Mouse (Mus musculus): ENCODE results near the gene Stk39. TPM values are rescaled to one million over a fixed set of nuclear protein-coding genes. Genes with fewer than 3 reads are reported as not detected.

The Stk39 gene
- polyA plus RNA-seq, 1 experiment from 2014 or later = 5.9 TPM

DNA sequence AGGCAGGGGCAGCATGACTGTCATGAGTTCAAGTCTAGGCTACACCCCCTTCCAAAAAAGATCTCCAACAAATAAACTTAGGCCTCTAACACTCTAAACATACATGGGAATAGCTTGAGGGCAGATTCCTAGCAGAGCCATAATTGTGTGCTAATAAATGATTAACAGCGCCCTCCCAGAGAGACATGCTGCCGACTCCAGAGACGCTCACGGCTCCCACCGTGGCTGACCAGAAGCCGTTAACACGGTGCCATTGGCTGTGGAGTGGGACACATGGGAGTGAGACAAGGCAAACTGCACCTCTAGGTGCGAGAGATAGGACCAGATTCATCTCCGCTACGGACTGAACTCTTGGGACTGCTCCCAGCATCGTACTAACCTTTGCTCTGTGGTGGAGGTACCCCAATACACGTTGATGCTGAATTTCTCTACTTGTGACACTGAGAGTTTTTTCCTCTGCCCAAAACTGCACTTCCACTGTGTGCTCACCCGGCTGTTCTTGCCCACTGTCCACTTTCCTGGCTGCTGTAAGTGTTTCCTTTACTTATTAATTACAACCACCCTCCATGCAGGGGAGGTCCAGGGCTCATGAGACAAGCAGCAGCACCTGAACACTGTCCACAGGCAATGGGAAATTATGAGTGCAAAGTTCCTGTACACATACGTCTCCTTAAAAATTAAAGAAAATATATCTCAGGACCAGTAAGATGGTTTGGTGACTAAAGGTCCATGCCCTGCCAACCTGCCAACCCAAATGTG lies 84.1 kb downstream of the Stk39 start:
- H3K4me2 ChIP-seq = no peak overlapping the region
- no peaks in the 10 kb centered on the region for H3K9me3 ChIP-seq (replicated peaks)
- no peaks in the 10 kb centered on the region for H3K36me3 ChIP-seq
- ATAC-seq = no peak
- no peak overlapping the region for H3K9ac ChIP-seq
- peaks cover 10% of the 10 kb centered on the region for H3K4me1 ChIP-seq
- WGBS (ENCODE audit: insufficient replicate concordance) = 78% methylated on average over 14 of the region's 14 CpGs
- H3K4me3 ChIP-seq = no peak overlapping the region
- H3K27me3 ChIP-seq (replicated peaks) = no peaks in the 10 kb centered on the region
- H3K27ac ChIP-seq = no peak overlapping the region

DNA sequence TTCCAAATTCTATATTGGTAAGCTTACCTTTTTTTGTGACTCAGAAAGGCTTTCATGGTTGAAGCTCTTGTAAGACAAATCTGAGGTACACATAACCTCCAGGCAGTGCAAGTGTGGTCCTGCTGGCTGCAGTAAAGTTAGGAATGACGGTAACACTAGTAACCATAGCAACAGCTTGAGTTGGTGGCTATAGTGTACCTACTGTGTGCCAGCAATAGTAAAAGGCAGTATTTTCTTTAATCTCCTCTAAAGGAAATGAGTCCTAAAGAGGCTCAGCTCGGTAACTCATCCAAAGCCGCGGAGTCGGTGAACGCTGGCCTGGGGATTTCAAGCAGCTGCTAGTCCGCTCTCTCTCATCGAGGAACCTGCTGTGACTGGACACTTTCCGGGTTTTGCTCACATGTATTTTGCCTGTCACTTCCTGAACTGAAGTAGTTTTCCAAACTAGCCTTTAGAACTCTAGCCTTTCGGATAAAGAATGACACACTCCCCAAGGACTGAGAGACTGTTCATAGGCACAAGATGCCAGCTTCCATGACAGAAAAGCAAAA lies 85.7 kb downstream of the Stk39 start:
- ATAC-seq = no peak
- Histone ChIP-seq H3K27me3 (replicated peaks) (no peaks in the 10 kb centered on the region), H3K4me3 (no peak overlapping the region), H3K4me1 (peaks cover 23% of the 10 kb centered on the region), H3K9ac (no peak overlapping the region), H3K27ac (no peak overlapping the region), H3K9me3 (replicated peaks) (no peaks in the 10 kb centered on the region), H3K4me2 (no peak overlapping the region), H3K36me3 (no peaks in the 10 kb centered on the region)
- WGBS (ENCODE audit: insufficient replicate concordance) = 81% methylated on average over 10 of the region's 10 CpGs

DNA sequence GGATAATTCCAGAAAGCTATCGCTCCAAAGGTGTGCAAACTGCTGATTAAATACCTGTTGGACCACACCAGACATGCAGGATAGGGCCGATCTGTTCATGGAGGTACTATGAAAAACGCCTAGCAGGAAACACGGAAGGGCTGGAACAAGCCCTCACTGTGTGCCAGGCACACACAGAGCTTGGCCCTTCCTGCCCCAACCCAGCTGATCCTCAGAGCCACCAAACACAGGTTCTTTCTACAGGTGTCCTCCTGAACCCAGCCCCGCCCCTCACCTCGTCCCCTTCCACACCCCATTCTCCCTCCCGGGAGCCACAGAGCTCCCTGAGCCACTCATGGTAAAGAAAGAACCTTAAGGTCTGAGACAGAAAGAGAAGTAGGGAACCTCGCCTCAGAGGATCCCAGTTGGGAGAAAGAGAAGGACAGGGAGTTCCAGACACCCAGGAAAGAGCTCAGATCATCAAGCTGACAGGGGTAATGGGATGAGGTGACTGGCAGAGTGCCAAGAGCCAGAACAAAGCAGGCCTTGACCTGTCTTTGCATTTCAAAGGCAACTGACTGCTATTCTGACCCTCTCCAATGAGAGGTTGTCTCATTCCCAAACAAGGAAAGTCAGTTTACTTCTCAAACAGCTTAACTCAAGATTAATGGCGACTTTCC lies 86.3 kb downstream of the Stk39 start:
- Histone ChIP-seq H3K4me3 (no peak overlapping the region), H3K4me2 (no peak overlapping the region), H3K27ac (no peak overlapping the region), H3K9me3 (replicated peaks) (no peaks in the 10 kb centered on the region), H3K9ac (no peak overlapping the region), H3K36me3 (no peaks in the 10 kb centered on the region), H3K27me3 (replicated peaks) (no peaks in the 10 kb centered on the region), H3K4me1 (peaks cover 27% of the 10 kb centered on the region)
- no peak for ATAC-seq
- 77% methylated on average over 9 of the region's 9 CpGs for WGBS (ENCODE audit: insufficient replicate concordance)

DNA sequence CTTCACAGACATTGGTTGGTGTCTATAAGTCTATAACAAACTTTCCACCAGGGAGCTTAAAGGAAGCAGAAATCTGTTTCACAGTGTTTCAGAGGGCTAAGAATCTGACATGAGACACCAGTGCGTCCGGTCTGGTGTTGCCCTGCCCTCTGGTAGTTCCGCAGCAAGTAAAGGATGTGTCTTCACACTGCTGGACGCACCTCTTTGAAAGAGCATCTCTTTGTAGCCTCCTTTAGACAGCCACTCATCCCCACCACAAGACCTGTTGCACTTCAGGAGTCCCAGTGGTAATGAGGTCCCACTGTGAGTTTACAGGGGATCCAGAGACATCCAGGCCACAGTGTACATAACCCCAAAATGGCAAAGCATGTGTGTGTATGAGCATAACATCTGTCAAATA lies 88.1 kb downstream of the Stk39 start:
- Histone ChIP-seq H3K36me3 (no peaks in the 10 kb centered on the region), H3K4me2 (no peak overlapping the region), H3K4me1 (peaks cover 27% of the 10 kb centered on the region), H3K27ac (no peak overlapping the region), H3K9ac (no peak overlapping the region), H3K4me3 (no peak overlapping the region), H3K9me3 (replicated peaks) (no peaks in the 10 kb centered on the region), H3K27me3 (replicated peaks) (no peaks in the 10 kb centered on the region)
- WGBS (ENCODE audit: insufficient replicate concordance) = 81% methylated on average over 4 of the region's 4 CpGs
- ATAC-seq = no peak

- H3K36me3 ChIP-seq = no peaks in the 10 kb centered on the region
- H3K9me3 ChIP-seq (replicated peaks) = no peaks in the 10 kb centered on the region
- ATAC-seq = peak; percentile 65
- peaks cover 27% of the 10 kb centered on the region for H3K4me1 ChIP-seq
- no peaks in the 10 kb centered on the region for H3K27me3 ChIP-seq (replicated peaks)
- H3K9ac ChIP-seq = no peak overlapping the region
- 22% methylated on average over 11 of the region's 11 CpGs for WGBS (ENCODE audit: insufficient replicate concordance)
- H3K4me3 ChIP-seq = no peak overlapping the region
- peak overlapping the region; percentile 30 for H3K4me2 ChIP-seq
- peak overlapping the region; percentile 50 for H3K27ac ChIP-seq
Observed at GRCm38 (mm10) chr2:68382394-68383059, 89.5 kb downstream of the Stk39 start.

DNA sequence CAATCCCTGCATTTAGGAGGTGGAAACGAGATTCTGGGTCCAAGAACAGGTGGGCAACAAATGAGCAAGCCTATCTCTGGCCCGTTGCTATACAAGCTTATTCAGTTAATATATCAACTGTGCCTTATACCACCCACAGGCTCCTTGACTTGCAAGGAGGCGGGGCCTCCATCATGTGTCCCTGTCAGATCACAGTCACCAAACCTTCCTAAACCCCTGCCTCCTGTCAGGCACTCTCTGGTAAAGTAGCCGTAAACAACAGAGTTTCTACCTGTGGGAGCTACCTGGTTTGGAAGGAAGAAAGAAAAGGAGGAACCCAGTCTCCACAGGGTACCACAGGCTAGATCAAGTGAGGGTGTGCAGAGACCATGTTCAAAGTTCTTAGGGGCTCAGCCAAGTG lies 90.2 kb downstream of the Stk39 start:
- Histone ChIP-seq H3K4me2 (peak overlapping the region; percentile 30), H3K4me1 (peaks cover 31% of the 10 kb centered on the region), H3K9me3 (replicated peaks) (no peaks in the 10 kb centered on the region), H3K27me3 (replicated peaks) (no peaks in the 10 kb centered on the region), H3K36me3 (no peaks in the 10 kb centered on the region), H3K4me3 (no peak overlapping the region), H3K9ac (no peak overlapping the region), H3K27ac (peak overlapping the region; percentile 50)
- ATAC-seq = peak; percentile 17
- 47% methylated on average over 4 of the region's 4 CpGs for WGBS (ENCODE audit: insufficient replicate concordance)

GRCm38 (mm10) chr2:68381205-68381604 lies 90.9 kb downstream of the Stk39 start:
- H3K4me3 ChIP-seq = no peak overlapping the region
- H3K4me2 ChIP-seq = no peak overlapping the region
- H3K9ac ChIP-seq = no peak overlapping the region
- no peak for ATAC-seq
- no peak overlapping the region for H3K27ac ChIP-seq
- no peaks in the 10 kb centered on the region for H3K9me3 ChIP-seq (replicated peaks)
- no peaks in the 10 kb centered on the region for H3K36me3 ChIP-seq
- H3K4me1 ChIP-seq = peaks cover 31% of the 10 kb centered on the region
- no peaks in the 10 kb centered on the region for H3K27me3 ChIP-seq (replicated peaks)
- 28% methylated on average over 6 of the region's 6 CpGs for WGBS (ENCODE audit: insufficient replicate concordance)

DNA sequence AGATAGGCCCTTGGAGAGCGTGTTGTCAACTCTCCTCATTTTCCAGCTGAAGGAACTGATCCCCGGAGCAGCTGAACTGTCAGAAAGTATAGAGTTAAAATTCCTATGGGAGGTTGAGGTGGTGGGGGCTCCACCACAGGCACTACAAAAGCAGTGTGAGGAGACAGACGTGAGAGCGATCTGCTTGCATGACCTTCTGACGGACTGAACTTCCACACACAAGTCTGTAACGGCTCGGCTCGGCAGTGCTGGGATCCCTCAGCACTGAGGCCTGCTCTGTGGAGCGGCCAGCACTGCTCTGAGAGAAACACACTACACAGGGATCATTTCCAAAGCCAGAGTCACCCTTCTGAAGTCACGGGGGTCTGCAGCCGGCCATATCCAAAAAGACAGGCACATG lies 92.4 kb downstream of the Stk39 start:
- H3K36me3 ChIP-seq = no peaks in the 10 kb centered on the region
- no peak overlapping the region for H3K9ac ChIP-seq
- 69% methylated on average over 11 of the region's 11 CpGs for WGBS (ENCODE audit: insufficient replicate concordance)
- no peak overlapping the region for H3K27ac ChIP-seq
- H3K4me2 ChIP-seq = no peak overlapping the region
- H3K9me3 ChIP-seq (replicated peaks) = no peaks in the 10 kb centered on the region
- H3K4me3 ChIP-seq = no peak overlapping the region
- ATAC-seq = no peak
- no peaks in the 10 kb centered on the region for H3K27me3 ChIP-seq (replicated peaks)
- peaks cover 31% of the 10 kb centered on the region for H3K4me1 ChIP-seq

DNA sequence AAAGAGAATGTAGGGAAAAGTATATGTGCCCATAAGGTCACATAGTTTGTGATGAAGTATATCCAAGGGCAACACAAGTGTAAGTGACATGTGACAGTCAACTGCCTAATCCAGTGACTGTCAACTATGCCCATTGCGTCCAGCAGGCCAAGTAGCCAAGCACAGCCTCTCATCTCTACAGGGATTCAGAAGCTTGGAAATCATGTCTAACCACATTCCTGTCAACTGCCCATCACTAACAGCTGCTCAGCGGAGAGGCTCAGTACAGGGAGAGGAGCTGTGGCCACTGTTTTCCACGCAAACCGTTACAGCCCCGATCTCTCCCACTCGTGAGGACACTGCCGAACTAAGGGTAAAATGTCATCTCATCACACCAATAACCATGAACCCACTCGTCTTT lies 93.7 kb downstream of the Stk39 start:
- no peak for ATAC-seq
- H3K9me3 ChIP-seq (replicated peaks) = no peaks in the 10 kb centered on the region
- WGBS (ENCODE audit: insufficient replicate concordance) = 82% methylated on average over 8 of the region's 8 CpGs
- H3K27ac ChIP-seq = no peak overlapping the region
- H3K9ac ChIP-seq = no peak overlapping the region
- no peak overlapping the region for H3K4me2 ChIP-seq
- H3K4me3 ChIP-seq = no peak overlapping the region
- H3K36me3 ChIP-seq = no peaks in the 10 kb centered on the region
- no peaks in the 10 kb centered on the region for H3K27me3 ChIP-seq (replicated peaks)
- H3K4me1 ChIP-seq = peaks cover 28% of the 10 kb centered on the region

GRCm38 (mm10) chr2:68377251-68377681 lies 94.8 kb downstream of the Stk39 start:
- Histone ChIP-seq H3K4me1 (peaks cover 17% of the 10 kb centered on the region), H3K9ac (no peak overlapping the region)
- ATAC-seq = no peak

GRCm38 (mm10) chr2:68376660-68377059 lies 95.4 kb downstream of the Stk39 start:
- H3K4me1 ChIP-seq = peaks cover 11% of the 10 kb centered on the region
- no peak overlapping the region for H3K9ac ChIP-seq
- H3K27ac ChIP-seq = no peak overlapping the region

More at GRCm38 (mm10) chr2:68377251-68377681, 94.8 kb downstream of the Stk39 start:
- H3K4me3 ChIP-seq = no peak overlapping the region
- no peaks in the 10 kb centered on the region for H3K27me3 ChIP-seq (replicated peaks)
- H3K4me2 ChIP-seq = no peak overlapping the region
- no peak overlapping the region for H3K27ac ChIP-seq
- no peaks in the 10 kb centered on the region for H3K36me3 ChIP-seq
- WGBS (ENCODE audit: insufficient replicate concordance) = 71% methylated on average over 6 of the region's 6 CpGs
- H3K9me3 ChIP-seq (replicated peaks) = no peaks in the 10 kb centered on the region

GRCm38 (mm10) chr2:68374202-68374601 lies 97.9 kb downstream of the Stk39 start:
- Histone ChIP-seq H3K27me3 (replicated peaks) (no peaks in the 10 kb centered on the region), H3K9me3 (replicated peaks) (no peaks in the 10 kb centered on the region), H3K4me3 (no peak overlapping the region), H3K36me3 (no peaks in the 10 kb centered on the region), H3K9ac (no peak overlapping the region), H3K27ac (no peak overlapping the region), H3K4me2 (no peak overlapping the region), H3K4me1 (peaks cover 4% of the 10 kb centered on the region; the same call in 1 of the 2 replicates)
- no peak for ATAC-seq
- WGBS (ENCODE audit: insufficient replicate concordance) = 78% methylated on average over 7 of the region's 7 CpGs

More at GRCm38 (mm10) chr2:68376660-68377059, 95.4 kb downstream of the Stk39 start:
- no peak for ATAC-seq
- H3K4me3 ChIP-seq = no peak overlapping the region
- no peaks in the 10 kb centered on the region for H3K27me3 ChIP-seq (replicated peaks)
- 70% methylated on average over 12 of the region's 12 CpGs for WGBS (ENCODE audit: insufficient replicate concordance)
- H3K36me3 ChIP-seq = no peaks in the 10 kb centered on the region
- H3K4me2 ChIP-seq = no peak overlapping the region
- H3K9me3 ChIP-seq (replicated peaks) = no peaks in the 10 kb centered on the region

All from liver, embryonic 12.5 days (tissue).